Mouse (Mus musculus): ENCODE measurements around the gene Abca8b. TPM values are rescaled to one million over a fixed set of nuclear protein-coding genes. Genes with fewer than 3 reads are reported as not detected.

Gene Abca8b
- 0.52 and 0.58 TPM in 2 replicates for polyA plus RNA-seq (2014; fragmentation: Nextera tagmentation; extraction: Ambion mirVana)

- Histone ChIP-seq H3K27me3 (ENCODE audit: control insufficient read depth, insufficient read depth, low read length) (no peaks in the 10 kb centered on the region), H3K9ac (replicated peaks; ENCODE audit: low read depth, low read length) (no peak within 1 kb of the TSS), H3K4me2 (replicated peaks; ENCODE audit: low read depth, low read length) (peak within 1 kb of the TSS; percentile 62), H3K9me3 (ENCODE audit: control insufficient read depth, low read depth, low read length) (no peaks in the 10 kb centered on the region), H3K4me3 (ENCODE audit: low read depth, low read length) (peak within 1 kb of the TSS; percentile 39), H3K27ac (ENCODE audit: low read length) (no peak within 1 kb of the TSS), H3K36me3 (ENCODE audit: control insufficient read depth, insufficient read depth, low read length) (no peaks in the 10 kb centered on the region), H3K4me1 (ENCODE audit: control insufficient read depth, insufficient read depth, low read length) (no peaks in the 10 kb centered on the region)
- ATAC-seq (ENCODE audit: insufficient number of reproducible peaks, insufficient read depth, low FRiP score, low read depth): peak; percentile 94
- under 1% methylated on average over 15 of the region's 15 CpGs for WGBS
These were observed at the start of gene Abca8b for GRCm38 (mm10) chr11:109995624-109996023. Gene Abca8b, minus strand, starts transcription at chr11:109995845.

GRCm38 (mm10) chr11:110037795-110038194 is 42.1 kb upstream of the Abca8b start:
- H3K36me3 ChIP-seq (ENCODE audit: control insufficient read depth, insufficient read depth, low read length): no peaks in the 10 kb centered on the region
- ATAC-seq (ENCODE audit: insufficient number of reproducible peaks, insufficient read depth, low FRiP score, low read depth): no peak
- H3K4me2 ChIP-seq (replicated peaks; ENCODE audit: low read depth, low read length): no peak overlapping the region
- H3K9me3 ChIP-seq (ENCODE audit: control insufficient read depth, low read depth, low read length): no peaks in the 10 kb centered on the region
- no peak overlapping the region for H3K4me3 ChIP-seq (ENCODE audit: low read depth, low read length)
- 95% methylated on average over 2 of the region's 2 CpGs for WGBS
- H3K27me3 ChIP-seq (ENCODE audit: control insufficient read depth, insufficient read depth, low read length): no peaks in the 10 kb centered on the region
- no peak overlapping the region for H3K9ac ChIP-seq (replicated peaks; ENCODE audit: low read depth, low read length)
- no peak overlapping the region for H3K27ac ChIP-seq (ENCODE audit: low read length)
- H3K4me1 ChIP-seq (ENCODE audit: control insufficient read depth, insufficient read depth, low read length): no peaks in the 10 kb centered on the region

- H3K27me3 ChIP-seq (ENCODE audit: control insufficient read depth, insufficient read depth, low read length): no peaks in the 10 kb centered on the region
- 36% methylated on average over 7 of the region's 7 CpGs for WGBS
- no peaks in the 10 kb centered on the region for H3K36me3 ChIP-seq (ENCODE audit: control insufficient read depth, insufficient read depth, low read length)
- no peak overlapping the region for H3K4me2 ChIP-seq (replicated peaks; ENCODE audit: low read depth, low read length)
- H3K9ac ChIP-seq (replicated peaks; ENCODE audit: low read depth, low read length): no peak overlapping the region
- no peak overlapping the region for H3K4me3 ChIP-seq (ENCODE audit: low read depth, low read length)
- ATAC-seq (ENCODE audit: insufficient number of reproducible peaks, insufficient read depth, low FRiP score, low read depth): no peak
- H3K9me3 ChIP-seq (ENCODE audit: control insufficient read depth, low read depth, low read length): no peaks in the 10 kb centered on the region
- H3K27ac ChIP-seq (ENCODE audit: low read length): no peak overlapping the region
- no peaks in the 10 kb centered on the region for H3K4me1 ChIP-seq (ENCODE audit: control insufficient read depth, insufficient read depth, low read length)
These were observed 33.5 kb upstream of the Abca8b start for GRCm38 (mm10) chr11:110028913-110029695.

GRCm38 (mm10) chr11:110010836-110011546 is 15.3 kb upstream of the Abca8b start:
- Histone ChIP-seq H3K36me3 (ENCODE audit: control insufficient read depth, insufficient read depth, low read length) (no peaks in the 10 kb centered on the region), H3K9me3 (ENCODE audit: control insufficient read depth, low read depth, low read length) (no peaks in the 10 kb centered on the region), H3K4me1 (ENCODE audit: control insufficient read depth, insufficient read depth, low read length) (no peaks in the 10 kb centered on the region), H3K4me3 (ENCODE audit: low read depth, low read length) (no peak overlapping the region), H3K4me2 (replicated peaks; ENCODE audit: low read depth, low read length) (no peak overlapping the region), H3K27me3 (ENCODE audit: control insufficient read depth, insufficient read depth, low read length) (no peaks in the 10 kb centered on the region), H3K9ac (replicated peaks; ENCODE audit: low read depth, low read length) (no peak overlapping the region), H3K27ac (ENCODE audit: low read length) (no peak overlapping the region)
- no peak for ATAC-seq (ENCODE audit: insufficient number of reproducible peaks, insufficient read depth, low FRiP score, low read depth)
- WGBS: 61% methylated on average over 2 of the region's 2 CpGs

GRCm38 (mm10) chr11:109995013-109995412 is 632 bp downstream of the Abca8b start:
- Histone ChIP-seq H3K9ac (replicated peaks; ENCODE audit: low read depth, low read length) (no peak overlapping the region), H3K27ac (ENCODE audit: low read length) (no peak overlapping the region)

GRCm38 (mm10) chr11:109994014-109994413 is 1.6 kb downstream of the Abca8b start:
- Histone ChIP-seq H3K36me3 (ENCODE audit: control insufficient read depth, insufficient read depth, low read length) (no peaks in the 10 kb centered on the region), H3K4me3 (ENCODE audit: low read depth, low read length) (no peak overlapping the region), H3K9me3 (ENCODE audit: control insufficient read depth, low read depth, low read length) (no peaks in the 10 kb centered on the region), H3K27ac (ENCODE audit: low read length) (no peak overlapping the region), H3K4me1 (ENCODE audit: control insufficient read depth, insufficient read depth, low read length) (no peaks in the 10 kb centered on the region), H3K4me2 (replicated peaks; ENCODE audit: low read depth, low read length) (no peak overlapping the region), H3K27me3 (ENCODE audit: control insufficient read depth, insufficient read depth, low read length) (no peaks in the 10 kb centered on the region), H3K9ac (replicated peaks; ENCODE audit: low read depth, low read length) (no peak overlapping the region)
- 44% methylated on average over 6 of the region's 6 CpGs for WGBS
- no peak for ATAC-seq (ENCODE audit: insufficient number of reproducible peaks, insufficient read depth, low FRiP score, low read depth)

More at GRCm38 (mm10) chr11:109995013-109995412, 632 bp downstream of the Abca8b start:
- 4% methylated on average over 3 of the region's 3 CpGs for WGBS
- ATAC-seq (ENCODE audit: insufficient number of reproducible peaks, insufficient read depth, low FRiP score, low read depth): no peak
- H3K4me1 ChIP-seq (ENCODE audit: control insufficient read depth, insufficient read depth, low read length): no peaks in the 10 kb centered on the region
- H3K36me3 ChIP-seq (ENCODE audit: control insufficient read depth, insufficient read depth, low read length): no peaks in the 10 kb centered on the region
- no peaks in the 10 kb centered on the region for H3K9me3 ChIP-seq (ENCODE audit: control insufficient read depth, low read depth, low read length)
- H3K4me3 ChIP-seq (ENCODE audit: low read depth, low read length): peak overlapping the region; percentile 39; the same call in 1 of the 2 replicates
- no peaks in the 10 kb centered on the region for H3K27me3 ChIP-seq (ENCODE audit: control insufficient read depth, insufficient read depth, low read length)
- H3K4me2 ChIP-seq (replicated peaks; ENCODE audit: low read depth, low read length): peak overlapping the region; percentile 62

GRCm38 (mm10) chr11:109991270-109991669 is 4.4 kb downstream of the Abca8b start:
- Histone ChIP-seq H3K9me3 (ENCODE audit: control insufficient read depth, low read depth, low read length) (no peaks in the 10 kb centered on the region), H3K27me3 (ENCODE audit: control insufficient read depth, insufficient read depth, low read length) (no peaks in the 10 kb centered on the region), H3K4me3 (ENCODE audit: low read depth, low read length) (no peak overlapping the region), H3K4me2 (replicated peaks; ENCODE audit: low read depth, low read length) (no peak overlapping the region), H3K9ac (replicated peaks; ENCODE audit: low read depth, low read length) (no peak overlapping the region), H3K27ac (ENCODE audit: low read length) (no peak overlapping the region), H3K36me3 (ENCODE audit: control insufficient read depth, insufficient read depth, low read length) (no peaks in the 10 kb centered on the region), H3K4me1 (ENCODE audit: control insufficient read depth, insufficient read depth, low read length) (no peaks in the 10 kb centered on the region)
- 72% methylated on average over 3 of the region's 3 CpGs for WGBS
- ATAC-seq (ENCODE audit: insufficient number of reproducible peaks, insufficient read depth, low FRiP score, low read depth): no peak

GRCm38 (mm10) chr11:109990256-109990655 is 5.4 kb downstream of the Abca8b start:
- ATAC-seq (ENCODE audit: insufficient number of reproducible peaks, insufficient read depth, low FRiP score, low read depth): no peak
- 88% methylated on average over 2 of the region's 2 CpGs for WGBS

More at GRCm38 (mm10) chr11:109990256-109990655, 5.4 kb downstream of the Abca8b start:
- Histone ChIP-seq H3K9ac (replicated peaks; ENCODE audit: low read depth, low read length) (no peak overlapping the region), H3K27me3 (ENCODE audit: control insufficient read depth, insufficient read depth, low read length) (no peaks in the 10 kb centered on the region), H3K9me3 (ENCODE audit: control insufficient read depth, low read depth, low read length) (no peaks in the 10 kb centered on the region), H3K36me3 (ENCODE audit: control insufficient read depth, insufficient read depth, low read length) (no peaks in the 10 kb centered on the region), H3K4me3 (ENCODE audit: low read depth, low read length) (no peak overlapping the region), H3K27ac (ENCODE audit: low read length) (no peak overlapping the region), H3K4me2 (replicated peaks; ENCODE audit: low read depth, low read length) (no peak overlapping the region), H3K4me1 (ENCODE audit: control insufficient read depth, insufficient read depth, low read length) (no peaks in the 10 kb centered on the region)
